Mouse (Mus musculus) lung, postnatal 0 days (tissue): ENCODE data around the gene Tmc6.

Experiments used
- CTCF ChIP-seq: IDR thresholded peaks from 2 replicates; pipeline ENCODE4 v1.5.1; 2016; ENCODE audit warnings: antibody characterized with exemption, mild to moderate bottlenecking
- EP300 ChIP-seq: IDR thresholded peaks from 2 replicates; pipeline ENCODE4 v1.6.1; 2016; ENCODE audit warnings: antibody characterized with exemption, mild to moderate bottlenecking, control low read depth

DNA sequence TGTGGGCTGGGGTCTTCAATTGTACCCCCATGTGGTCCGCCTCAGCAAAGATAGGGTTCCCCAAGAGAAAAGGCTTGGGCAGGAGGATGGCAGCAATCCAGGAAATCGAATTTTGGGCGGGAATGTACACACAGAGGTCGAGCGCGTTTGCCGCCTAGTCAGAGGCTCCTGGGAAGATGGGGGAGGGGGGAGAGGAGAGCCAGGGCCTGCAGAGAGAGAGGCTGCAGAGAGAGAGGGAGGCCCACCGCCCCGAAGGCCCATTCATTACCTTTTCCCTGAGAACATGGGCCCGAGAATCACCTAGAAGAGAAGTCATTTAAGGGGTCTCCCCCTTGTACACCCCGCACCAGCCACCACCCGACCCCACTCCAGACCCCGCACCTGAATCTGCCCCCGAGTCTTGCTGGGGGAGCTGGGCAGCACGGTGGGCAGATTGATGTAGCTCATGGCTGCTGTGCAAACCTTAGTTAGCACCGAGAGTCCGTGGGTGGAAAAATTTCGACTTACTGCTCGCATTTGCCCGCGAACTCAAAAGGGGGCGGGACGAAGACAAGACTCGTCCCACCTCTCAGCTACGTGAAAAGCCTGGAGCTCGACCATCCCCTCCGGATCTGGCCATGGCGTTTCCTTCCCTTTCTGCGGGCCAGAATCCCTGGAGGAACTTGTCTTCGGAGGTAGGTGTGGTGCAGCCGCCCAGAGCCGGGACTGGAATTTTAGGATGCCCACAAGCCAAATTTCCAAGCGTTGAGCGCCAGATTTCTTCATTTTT is 43.5 kb upstream of the Tmc6 start, which contains the start of the genes Afmid and Tk1:
- TF ChIP-seq CTCF: no peak
- no peak for TF ChIP-seq EP300
